Mouse (Mus musculus): ENCODE data around the gene Chd5. TPM values are rescaled to one million over a fixed set of nuclear protein-coding genes. Genes with fewer than 3 reads are reported as not detected.

Chd5 gene
- total RNA-seq, 2 experiments from 2014 or later: 0.10 to 0.13 TPM

GRCm38 (mm10) chr4:152423576-152423975 is 85.1 kb downstream of the Chd5 start:
- DNase-seq: no peak
- intact Hi-C loops (cut with DNase I): no loop called here

- intact Hi-C loops (cut with DNase I): no loop called here
- DNase-seq: no peak
These were observed 85.9 kb downstream of the Chd5 start for GRCm38 (mm10) chr4:152424341-152424740.

GRCm38 (mm10) chr4:152424922-152425321 is 86.5 kb downstream of the Chd5 start:
- intact Hi-C loops (cut with DNase I): no loop called here

GRCm38 (mm10) chr4:152428259-152428658 is 89.8 kb downstream of the Chd5 start:
- DNase-seq: no peak
- intact Hi-C loops (cut with DNase I): no loop called here

More at GRCm38 (mm10) chr4:152424922-152425321, 86.5 kb downstream of the Chd5 start:
- DNase-seq: no peak

GRCm38 (mm10) chr4:152432308-152432707 is 93.9 kb downstream of the Chd5 start:
- intact Hi-C loops (cut with DNase I): loop anchor here (2.0 kb wide), 1 partner anchor 90 kb away; no protein-coding TSS in a partner anchor
- no peak for DNase-seq

GRCm38 (mm10) chr4:152434836-152435235 is 96.4 kb downstream of the Chd5 start:
- intact Hi-C loops (cut with DNase I): loop anchor here (2.0 to 5.0 kb wide), 2 partner anchors 57 to 102 kb away; no protein-coding TSS in a partner anchor
- DNase-seq: peak; percentile 82 to 84

GRCm38 (mm10) chr4:152435255-152435654 is 96.8 kb downstream of the Chd5 start:
- intact Hi-C loops (cut with DNase I): loop anchor here (2.0 to 5.0 kb wide), 2 partner anchors 57 to 102 kb away; no protein-coding TSS in a partner anchor
- peak; percentile 64 to 67 for DNase-seq

Other genes with a start within 250 kb of the Chd5 start
- under 1 TPM; 0.76 to 0.84 TPM for gene Tnfrsf25, start 222.7 kb upstream of the Chd5 start, total RNA-seq (2021)
- under 1 TPM; 0.27 to 0.43 TPM for gene Espn, start 186.3 kb upstream of the Chd5 start, total RNA-seq (2021)
- gene Hes2, start 179.8 kb upstream of the Chd5 start, total RNA-seq (2021): not detected
- 10 to 100 TPM; 15.0 to 18.5 TPM for gene Acot7, start 160.5 kb upstream of the Chd5 start, total RNA-seq (2021)
- gene Gpr153, start 64.4 kb upstream of the Chd5 start, total RNA-seq (2021): 1 to 10 TPM; 7.1 to 8.0 TPM
- gene Hes3, start 47.0 kb upstream of the Chd5 start, total RNA-seq (2021): not detected
- gene Icmt, start 41.4 kb upstream of the Chd5 start, total RNA-seq (2021): 10 to 100 TPM; 14.4 to 17.3 TPM
- not detected for gene Rnf207, start 19.7 kb upstream of the Chd5 start, total RNA-seq (2021)
- 100 to 1,000 TPM; 165 to 223 TPM for gene Rpl22, start 12.9 kb upstream of the Chd5 start, total RNA-seq (2021)
- under 1 TPM; 0.66 to 0.96 TPM for gene Nphp4, start 138.1 kb downstream of the Chd5 start, total RNA-seq (2021)
- gene Kcnab2, start 139.2 kb downstream of the Chd5 start, total RNA-seq (2021): 1 to 10 TPM; 1.3 to 1.5 TPM